Mouse (Mus musculus) gastrocnemius, adult 18-20 months (tissue): Measurements from ENCODE around the gene Wdr46. TPM values are rescaled to one million over a fixed set of nuclear protein-coding genes. Genes with fewer than 3 reads are reported as not detected.
"Not testable (repeated sequence)": the region's sequence is repeated elsewhere in the genome, so short reads cannot be mapped to it uniquely, and the experiment has no call there.

Experiments used
- DNase-seq: peaks from one replicate; pipeline ENCODE4 v3.0.0; 2021; ENCODE audit warnings: low spot score
- long read RNA-seq, 2 experiments: library from polyadenylated mRNA; stranded (forward); transcript quantifications; one replicate each; pipeline ENCODE4 v2.0.0; 2021
- total RNA-seq, 2 experiments: library from RNA; stranded (reverse); gene quantifications; 2 replicates each; pipeline ENCODE4 v1.2.3; 2021

The Wdr46 gene
- 1 to 10 TPM; 8.7 to 8.8 TPM for total RNA-seq
- long read RNA-seq, experiment 1, transcript Wdr46-201 (15 exons, 2,229 nt): major isoform, 13 of 16 reads
- long read RNA-seq, experiment 1, partial matches to known transcripts: 2 of 16 reads
- long read RNA-seq, experiment 1, other reads (novel, unspliced or antisense): 1 of 16 reads
- long read RNA-seq, experiment 2, transcript Wdr46-201 (15 exons, 2,229 nt): major isoform, 17 of 17 reads
- long read RNA-seq, experiment 2, partial matches to known transcripts: 0 of 17 reads
- long read RNA-seq, experiment 2, other reads (novel, unspliced or antisense): 0 of 17 reads

- DNase-seq: peak; percentile 88
Measured at GRCm38 (mm10) chr17:33940206-33940805, at the start of gene Wdr46, which contains the start of gene Pfdn6. Gene Wdr46, plus strand, starts transcription at chr17:33940660. Gene Pfdn6, minus strand, starts transcription at chr17:33940343.

DNA sequence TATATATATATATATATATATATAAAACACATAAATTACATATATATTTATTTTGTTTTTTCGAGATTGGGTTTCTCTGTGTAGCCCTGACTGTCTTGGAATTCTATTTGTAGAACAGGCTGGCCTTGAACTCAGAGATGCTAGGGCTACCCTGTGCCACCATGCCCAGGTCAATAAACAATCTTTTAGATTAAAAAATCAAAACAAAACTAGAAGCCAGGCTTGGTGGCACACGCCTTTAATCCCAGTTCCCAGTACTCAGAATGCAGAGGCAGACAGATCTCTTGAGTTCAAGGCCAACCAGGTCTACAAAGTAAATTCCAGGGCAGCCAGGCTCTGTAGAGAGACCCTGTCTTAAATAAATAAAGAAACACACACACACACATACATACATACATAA lies 49.1 kb upstream of the Wdr46 start:
- no peak for DNase-seq

DNA sequence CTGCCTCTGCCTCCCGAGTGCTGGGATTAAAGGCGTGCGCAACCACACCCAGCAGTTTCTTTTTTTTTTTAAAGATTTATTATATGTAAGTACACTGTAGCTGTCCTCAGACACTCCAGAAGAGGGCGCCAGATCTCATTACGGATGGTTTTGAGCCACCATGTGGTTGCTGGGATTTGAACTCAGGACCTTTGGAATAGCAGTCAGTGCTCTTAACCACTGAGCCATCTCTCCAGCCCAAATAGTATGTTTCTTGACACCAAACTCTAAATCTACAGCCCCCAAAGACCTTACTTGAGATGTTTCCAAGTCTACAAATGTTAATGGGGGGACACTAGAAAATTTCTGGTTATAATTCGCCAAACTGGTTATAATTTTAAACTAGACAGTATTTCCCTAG lies 48.6 kb upstream of the Wdr46 start:
- DNase-seq: not testable (repeated sequence)

- no peak for DNase-seq
Measured at GRCm38 (mm10) chr17:33892429-33892828, 48.0 kb upstream of the Wdr46 start.

GRCm38 (mm10) chr17:33893011-33893410 lies 47.4 kb upstream of the Wdr46 start:
- not testable (repeated sequence) for DNase-seq

DNA sequence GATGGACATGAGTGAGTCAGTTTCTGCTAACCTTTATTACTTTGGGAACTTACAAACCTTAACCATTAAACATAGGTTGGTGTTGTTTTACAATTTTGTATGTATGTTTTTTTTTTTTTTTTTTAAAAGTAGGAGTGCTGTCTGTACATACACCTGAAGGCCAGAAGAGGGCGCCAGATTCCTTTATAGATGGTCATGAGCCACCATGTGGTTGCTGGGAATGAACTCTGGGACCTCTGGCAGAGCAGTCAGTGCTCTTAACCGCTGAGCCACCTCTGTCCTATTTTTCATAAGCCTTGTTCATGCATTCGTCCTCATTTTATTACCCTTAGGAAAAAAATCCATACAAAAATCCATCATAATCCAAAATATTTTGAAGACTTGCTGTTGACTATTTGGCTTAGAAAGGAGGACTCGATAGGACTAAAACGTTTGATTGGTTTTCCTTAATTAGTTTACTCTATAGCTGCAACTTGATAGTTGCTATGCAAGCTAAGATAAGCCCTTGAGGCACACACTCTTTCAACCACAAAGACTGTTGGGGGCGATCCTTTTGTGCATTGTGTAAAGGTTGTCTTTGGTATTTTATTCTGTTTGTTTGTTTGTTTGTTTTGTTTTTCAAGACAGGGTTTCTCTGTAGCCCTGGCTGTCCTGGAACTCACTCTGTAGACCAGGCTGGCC lies 43.2 kb upstream of the Wdr46 start:
- no peak for DNase-seq

DNA sequence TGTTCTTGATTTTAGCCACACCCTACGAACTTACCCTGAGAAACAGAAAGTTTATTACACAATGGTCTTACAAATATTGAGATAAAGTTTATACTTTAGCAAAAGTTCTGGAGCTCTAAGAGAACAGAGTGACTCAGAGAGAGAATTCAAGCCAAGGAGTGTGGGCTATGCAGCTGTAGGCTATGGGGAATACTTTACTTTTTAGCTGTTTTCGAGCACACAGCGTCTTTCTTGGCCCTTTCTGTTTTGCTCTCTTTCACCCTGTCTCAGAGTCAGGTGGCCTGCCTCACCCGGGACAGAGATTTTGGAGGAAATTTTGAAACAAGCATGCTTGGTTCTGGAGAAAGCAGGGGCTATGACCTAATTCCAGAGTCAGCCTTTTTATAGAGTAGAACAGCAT lies 42.3 kb upstream of the Wdr46 start:
- DNase-seq: not testable (repeated sequence)

DNA sequence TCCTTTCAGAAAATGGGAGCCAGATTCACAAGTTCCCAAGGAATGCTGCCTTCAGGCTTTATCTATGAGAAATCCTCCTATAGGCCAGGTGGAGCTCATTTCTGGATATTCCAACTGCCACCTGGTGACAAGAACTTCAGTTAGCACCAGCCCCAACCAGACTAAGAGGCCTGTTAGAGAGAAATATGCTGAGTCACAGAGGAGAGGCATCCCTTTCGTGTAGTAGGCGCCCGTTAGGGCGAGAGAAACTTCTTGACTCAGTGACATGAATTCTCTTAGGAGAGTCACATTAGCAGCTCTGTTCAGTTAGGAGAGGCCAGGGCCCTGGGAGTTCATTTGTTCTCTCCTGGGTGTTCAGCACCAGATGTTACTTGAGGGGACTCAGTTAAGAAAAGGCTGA lies 40.8 kb upstream of the Wdr46 start:
- no peak for DNase-seq

DNA sequence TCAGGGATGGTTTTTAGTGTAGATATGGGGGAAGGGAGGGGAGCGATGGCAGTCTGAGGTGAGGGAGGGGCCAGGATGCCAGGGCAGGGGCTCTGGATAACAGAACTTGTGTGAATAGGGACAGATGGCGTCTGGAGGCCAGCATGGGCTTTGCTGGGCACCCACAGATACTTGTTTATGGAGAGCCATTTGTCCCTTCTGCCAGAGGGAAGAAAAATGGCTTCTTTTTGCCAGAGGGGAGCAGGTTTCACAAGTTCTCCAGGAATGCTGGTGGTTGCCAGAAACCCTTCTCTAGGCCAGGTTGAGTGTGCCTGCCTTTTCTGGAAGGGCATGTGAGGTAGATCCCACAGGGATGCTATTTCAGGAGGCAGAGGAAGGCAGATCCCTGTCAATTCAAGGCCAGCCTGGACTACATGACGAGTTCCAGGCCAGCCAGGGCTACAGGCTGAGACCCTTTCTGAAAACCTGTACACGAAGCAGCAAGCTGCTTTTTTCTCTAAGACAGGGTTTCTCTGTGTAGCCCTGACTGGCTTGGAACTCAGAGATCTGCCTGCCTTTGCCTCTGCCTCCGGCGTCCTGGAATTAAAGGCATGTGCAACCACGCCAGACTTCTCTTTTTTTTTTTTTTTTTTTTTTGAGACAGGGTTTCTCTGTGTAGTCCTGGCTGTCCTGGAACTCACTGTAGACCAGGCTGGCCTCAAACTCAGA lies 40.0 kb upstream of the Wdr46 start:
- no peak for DNase-seq

- no peak for DNase-seq
Measured at GRCm38 (mm10) chr17:33900989-33901314, 39.5 kb upstream of the Wdr46 start.

DNA sequence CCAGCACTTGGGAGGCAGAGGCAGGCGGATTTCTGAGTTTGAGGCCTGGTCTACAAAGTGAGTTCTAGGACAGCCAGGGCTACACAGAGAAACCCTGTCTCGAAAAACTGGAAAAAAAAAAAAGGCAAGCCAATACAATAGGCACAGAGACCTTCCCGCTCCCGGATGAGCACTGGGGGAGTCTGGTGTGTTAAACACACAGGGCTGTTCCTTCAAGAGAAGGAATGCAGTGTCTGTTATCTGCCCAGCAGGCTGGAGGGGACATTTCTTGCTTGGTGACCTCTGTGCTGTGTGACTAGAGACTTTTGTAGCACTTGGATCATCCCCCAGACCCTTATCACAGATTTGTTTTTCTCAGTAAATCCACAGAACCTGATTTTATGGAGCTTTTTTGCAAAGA lies 38.8 kb upstream of the Wdr46 start:
- no peak for DNase-seq

DNA sequence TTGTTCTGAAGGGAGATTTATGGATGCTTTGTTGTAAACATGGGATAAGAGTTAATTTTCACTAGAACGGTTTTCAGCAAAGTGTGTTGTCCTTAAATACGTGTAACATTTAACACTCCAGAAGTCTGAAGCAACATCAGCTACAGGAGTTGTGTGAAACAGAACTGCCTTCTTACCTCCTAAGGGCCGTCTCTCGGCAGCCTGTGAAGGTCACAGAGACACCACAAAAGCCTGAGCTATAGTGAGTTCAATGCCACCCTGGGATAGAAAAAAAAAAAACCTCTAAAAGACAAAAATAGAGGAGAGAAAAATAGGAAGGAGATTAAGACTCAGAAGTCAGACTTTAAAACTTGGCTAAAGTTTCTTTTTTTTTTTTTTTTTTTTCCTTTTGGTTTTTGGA lies 38.4 kb upstream of the Wdr46 start:
- DNase-seq: no peak

GRCm38 (mm10) chr17:33902491-33902890 lies 38.0 kb upstream of the Wdr46 start:
- DNase-seq: no peak

DNA sequence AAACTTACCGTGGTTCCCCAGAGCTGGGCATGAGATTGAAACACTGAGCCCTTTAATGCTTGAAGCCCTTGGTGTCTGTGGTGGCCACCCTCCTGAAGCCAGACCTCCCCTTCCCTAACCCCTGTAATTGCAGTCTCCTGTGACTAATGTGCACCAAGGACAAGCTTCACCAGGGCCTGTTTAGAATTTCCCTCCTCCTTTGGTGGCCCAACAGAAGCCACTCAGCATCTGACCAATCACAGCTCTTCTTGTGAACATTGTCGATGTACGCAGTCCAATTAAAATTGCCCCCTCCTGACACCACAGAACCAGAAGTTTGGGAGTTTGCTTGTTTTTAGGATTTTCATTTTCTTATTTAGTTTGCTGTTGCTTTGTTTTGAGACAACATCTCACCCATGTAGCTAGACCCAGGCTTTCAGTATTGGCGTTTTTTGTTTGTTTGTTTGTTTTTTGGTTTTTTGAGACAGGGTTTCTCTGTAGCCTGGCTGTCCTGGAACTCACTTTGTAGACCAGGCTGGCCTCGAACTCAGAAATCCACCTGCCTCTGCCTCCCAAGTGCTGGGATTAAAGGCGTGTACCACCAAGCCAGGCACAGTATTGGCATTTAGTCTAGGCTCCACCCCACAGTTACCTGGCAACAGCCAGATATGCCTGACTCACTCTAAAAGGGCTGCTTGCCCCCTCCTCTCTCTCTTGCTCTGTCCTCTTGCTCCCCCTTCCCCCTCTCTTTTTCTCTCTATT lies 36.4 kb upstream of the Wdr46 start:
- not testable (repeated sequence) for DNase-seq

GRCm38 (mm10) chr17:33904835-33905234 lies 35.6 kb upstream of the Wdr46 start, which contains the start of gene Platr17:
Gene Platr17, plus strand, starts transcription at chr17:33905135.
- DNase-seq: not testable (repeated sequence)

GRCm38 (mm10) chr17:33908331-33909076 lies 32.0 kb upstream of the Wdr46 start:
- no peak for DNase-seq

DNA sequence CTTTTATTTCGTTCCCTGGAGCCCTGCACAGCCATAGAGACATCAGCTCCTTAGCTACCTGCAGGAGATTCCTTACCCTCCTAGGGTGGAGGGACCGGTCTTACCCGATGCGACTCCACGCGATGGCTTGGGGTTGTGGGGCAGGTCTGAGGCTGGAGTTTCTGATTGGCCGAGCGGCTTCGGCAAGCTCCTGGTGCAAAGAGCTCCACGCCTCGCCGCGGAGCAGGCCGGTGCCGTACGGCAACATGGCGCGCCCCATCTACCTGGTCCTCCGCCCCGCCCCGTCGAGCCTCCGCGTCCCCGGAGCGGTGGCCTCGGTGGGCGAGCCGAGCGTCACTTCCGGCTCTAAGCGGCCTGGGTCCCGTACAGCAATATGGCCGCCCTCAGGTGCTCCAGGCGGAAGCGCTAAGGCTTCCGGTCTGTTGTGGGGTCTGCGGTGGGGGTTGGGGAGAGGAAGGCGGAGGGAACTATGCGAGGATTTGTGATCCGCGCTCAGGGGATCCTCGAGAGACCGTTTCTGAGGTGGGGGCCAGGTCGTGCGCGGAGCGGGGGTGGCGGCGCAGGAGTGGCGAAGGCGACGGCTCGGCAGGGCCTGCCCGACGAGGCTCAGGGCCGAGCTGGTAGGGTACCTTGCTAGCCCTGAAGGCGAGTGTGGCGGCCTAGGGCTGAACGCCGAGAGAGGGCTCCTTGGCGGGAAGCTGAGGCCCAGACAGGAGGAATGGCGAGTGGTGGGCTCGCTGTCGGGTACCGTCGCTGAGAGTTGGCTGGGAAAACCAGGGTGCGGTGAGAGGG lies 31.2 kb upstream of the Wdr46 start, which contains the start of gene Daxx:
Daxx (plus strand) TSS at position 338 of the 792 bp plus-strand sequence.
- DNase-seq: peak; percentile 98

DNA sequence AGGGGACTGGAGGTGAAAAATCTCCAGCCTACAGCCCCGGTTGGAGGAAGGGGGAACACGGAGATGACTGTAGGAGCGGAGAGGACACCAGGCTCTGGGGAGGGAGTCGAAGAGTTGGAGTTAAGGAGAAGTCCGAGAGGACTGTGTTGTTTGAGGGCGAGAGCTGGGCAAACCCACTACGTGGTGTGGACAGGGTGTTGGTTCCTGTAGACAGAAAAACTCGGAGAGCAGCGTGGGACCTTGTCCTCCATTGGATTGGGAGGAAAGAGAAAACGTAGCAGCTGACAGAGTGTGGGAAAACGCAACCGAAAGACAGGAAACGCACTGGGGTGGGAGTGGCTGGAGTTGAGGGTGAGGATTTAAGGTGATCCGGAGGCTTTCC lies 30.6 kb upstream of the Wdr46 start:
- DNase-seq: no peak

DNA sequence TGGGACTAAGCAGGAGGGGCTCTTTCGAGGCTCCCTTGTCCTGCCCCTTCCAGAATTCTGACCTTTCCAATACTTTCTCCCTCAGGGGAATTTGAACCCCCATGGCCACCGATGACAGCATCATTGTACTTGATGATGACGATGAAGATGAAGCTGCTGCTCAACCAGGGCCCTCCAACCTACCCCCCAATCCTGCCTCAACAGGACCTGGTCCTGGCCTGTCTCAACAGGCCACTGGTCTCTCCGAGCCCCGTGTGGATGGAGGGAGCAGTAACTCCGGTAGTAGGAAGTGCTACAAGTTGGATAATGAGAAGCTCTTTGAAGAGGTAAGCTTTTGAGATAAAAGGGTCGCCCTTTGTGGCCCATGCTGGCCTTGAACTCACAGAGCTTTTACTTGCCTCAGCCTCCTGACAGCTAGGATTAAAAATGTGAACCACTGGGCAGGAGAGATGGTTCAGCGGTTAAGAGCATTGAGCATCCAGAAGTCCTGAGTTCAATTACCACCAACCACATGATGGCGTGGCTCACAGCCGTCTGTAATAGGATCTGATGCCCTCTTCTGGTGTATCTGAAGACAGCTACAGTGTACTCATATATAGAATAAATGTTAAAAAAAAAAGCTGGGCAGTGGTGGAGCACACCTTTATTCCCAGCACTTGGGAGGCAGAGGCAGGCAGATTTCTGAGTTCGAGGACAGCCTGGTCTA lies 30.0 kb upstream of the Wdr46 start:
- no peak for DNase-seq
